Mouse (Mus musculus): Measurements from ENCODE around the gene Tent5a.

Tent5a gene

GRCm38 (mm10) chr9:85316122-85316521 lies 11.0 kb downstream of the Tent5a start:
- DNase-seq (ENCODE audit: low spot score in 2 of 2) = no peak

GRCm38 (mm10) chr9:85312473-85312872 lies 14.7 kb downstream of the Tent5a start, which contains the start of gene Gm11114:
Gene Gm11114, plus strand, starts transcription at chr9:85312773.
- DNase-seq (ENCODE audit: low spot score in 2 of 2) = no peak

- DNase-seq (ENCODE audit: low spot score in 2 of 2) = no peak
These were observed 23.8 kb downstream of the Tent5a start for GRCm38 (mm10) chr9:85303378-85303777.

- DNase-seq (ENCODE audit: low spot score in 2 of 2) = no peak
These were observed 24.3 kb downstream of the Tent5a start for GRCm38 (mm10) chr9:85302849-85303248.

GRCm38 (mm10) chr9:85274114-85274513 lies 53.0 kb downstream of the Tent5a start:
- no peak for DNase-seq (ENCODE audit: low spot score in 2 of 2)

Measured in urinary bladder, postnatal 4 days (tissue).